Mouse (Mus musculus) limb, embryonic 11.5 days (tissue): ENCODE data around the gene Cd274. TPM values are rescaled to one million over a fixed set of nuclear protein-coding genes. Genes with fewer than 3 reads are reported as not detected.

ENCODE experiments used
- polyA plus RNA-seq: library from polyadenylated mRNA; unstranded; fragments of >200 nt; fragmentation: Nextera tagmentation; extraction: Ambion mirVana; gene quantifications from 2 replicates; pipeline ENCODE4 v1.2.1, GENCODE M21; 2014

Cd274 gene
- polyA plus RNA-seq, 1 experiment from 2014 or later = not detected

Other genes with a start within 250 kb of the Cd274 start
- gene Jak2, start 115.6 kb upstream of the Cd274 start, polyA plus RNA-seq = 11.4 and 11.6 TPM in 2 replicates
- 6.9 TPM in 2 replicates for gene Insl6, start 42.1 kb upstream of the Cd274 start, polyA plus RNA-seq
- 0.44 TPM in 1 of 2 replicates, not detected in the other for gene Rln1, start 32.8 kb upstream of the Cd274 start, polyA plus RNA-seq
- gene Plgrkt, start 65 bp upstream of the Cd274 start, polyA plus RNA-seq = 34.4 and 38.3 TPM in 2 replicates
- gene Pdcd1lg2, start 43.5 kb downstream of the Cd274 start, polyA plus RNA-seq = not detected in 2 replicates
- 21.9 and 24.5 TPM in 2 replicates for gene Ric1, start 154.8 kb downstream of the Cd274 start, polyA plus RNA-seq